Mouse (Mus musculus): ENCODE results near the gene Tgfbr1. TPM values are rescaled to one million over a fixed set of nuclear protein-coding genes. Genes with fewer than 3 reads are reported as not detected.

Gene Tgfbr1
- polyA plus RNA-seq, 1 experiment from 2014 or later = 62.5 TPM

- 95% methylated on average over 3 of the region's 3 CpGs for WGBS
- no peak overlapping the region for H3K4me2 ChIP-seq (replicated peaks; ENCODE audit: low read depth, low read length)
Measured at GRCm38 (mm10) chr4:47422946-47423345, 69.9 kb downstream of the Tgfbr1 start.

GRCm38 (mm10) chr4:47424376-47424775 lies 71.4 kb downstream of the Tgfbr1 start:
- Histone ChIP-seq H3K27me3 (ENCODE audit: control insufficient read depth, insufficient read depth, low read length) (0 out of 2 replicates have a peak, but pooled peaks cover 5% of the 10 kb centered on the region), H3K9ac (ENCODE audit: low read depth, low read length) (no peak overlapping the region), H3K27ac (ENCODE audit: low read depth, low read length) (no peak overlapping the region), H3K4me3 (ENCODE audit: low read length) (no peak overlapping the region), H3K36me3 (ENCODE audit: control insufficient read depth, insufficient read depth, low read length) (no peaks in the 10 kb centered on the region), H3K4me2 (replicated peaks; ENCODE audit: low read depth, low read length) (no peak overlapping the region), H3K4me1 (ENCODE audit: control insufficient read depth, insufficient read depth, low read length) (peaks cover 20% of the 10 kb centered on the region), H3K9me3 (ENCODE audit: control insufficient read depth, low read length) (no peaks in the 10 kb centered on the region)
- peak; percentile 64; the same call in 1 of the 2 replicates for ATAC-seq (ENCODE audit: low FRiP score, low TSS enrichment)
- WGBS = 2% methylated on average over 2 of the region's 2 CpGs

More at GRCm38 (mm10) chr4:47422946-47423345, 69.9 kb downstream of the Tgfbr1 start:
- Histone ChIP-seq H3K4me3 (ENCODE audit: low read length) (no peak overlapping the region), H3K9me3 (ENCODE audit: control insufficient read depth, low read length) (no peaks in the 10 kb centered on the region), H3K9ac (ENCODE audit: low read depth, low read length) (no peak overlapping the region), H3K27me3 (ENCODE audit: control insufficient read depth, insufficient read depth, low read length) (0 out of 2 replicates have a peak, but pooled peaks cover 5% of the 10 kb centered on the region), H3K36me3 (ENCODE audit: control insufficient read depth, insufficient read depth, low read length) (no peaks in the 10 kb centered on the region), H3K4me1 (ENCODE audit: control insufficient read depth, insufficient read depth, low read length) (peaks cover 20% of the 10 kb centered on the region), H3K27ac (ENCODE audit: low read depth, low read length) (no peak overlapping the region)
- no peak for ATAC-seq (ENCODE audit: low FRiP score, low TSS enrichment)

- Histone ChIP-seq H3K27me3 (ENCODE audit: control insufficient read depth, insufficient read depth, low read length) (0 out of 2 replicates have a peak, but pooled peaks cover 5% of the 10 kb centered on the region), H3K9ac (ENCODE audit: low read depth, low read length) (no peak overlapping the region), H3K27ac (ENCODE audit: low read depth, low read length) (no peak overlapping the region), H3K9me3 (ENCODE audit: control insufficient read depth, low read length) (no peaks in the 10 kb centered on the region), H3K4me1 (ENCODE audit: control insufficient read depth, insufficient read depth, low read length) (peaks cover 16% of the 10 kb centered on the region), H3K4me2 (replicated peaks; ENCODE audit: low read depth, low read length) (no peak overlapping the region), H3K4me3 (ENCODE audit: low read length) (no peak overlapping the region), H3K36me3 (ENCODE audit: control insufficient read depth, insufficient read depth, low read length) (no peaks in the 10 kb centered on the region)
- 80% methylated on average over 16 of the region's 16 CpGs for WGBS
- ATAC-seq (ENCODE audit: low FRiP score, low TSS enrichment) = no peak
Measured at GRCm38 (mm10) chr4:47425247-47425830, 72.3 kb downstream of the Tgfbr1 start.

GRCm38 (mm10) chr4:47427606-47428005 lies 74.6 kb downstream of the Tgfbr1 start:
- 71% methylated on average over 3 of the region's 3 CpGs for WGBS
- H3K4me3 ChIP-seq (ENCODE audit: low read length) = no peak overlapping the region
- H3K9ac ChIP-seq (ENCODE audit: low read depth, low read length) = no peak overlapping the region

GRCm38 (mm10) chr4:47430557-47430956 lies 77.5 kb downstream of the Tgfbr1 start:
- Histone ChIP-seq H3K4me3 (ENCODE audit: low read length) (no peak overlapping the region), H3K27me3 (ENCODE audit: control insufficient read depth, insufficient read depth, low read length) (0 out of 2 replicates have a peak, but pooled peaks cover 5% of the 10 kb centered on the region), H3K27ac (ENCODE audit: low read depth, low read length) (no peak overlapping the region), H3K36me3 (ENCODE audit: control insufficient read depth, insufficient read depth, low read length) (no peaks in the 10 kb centered on the region), H3K4me2 (replicated peaks; ENCODE audit: low read depth, low read length) (no peak overlapping the region), H3K9me3 (ENCODE audit: control insufficient read depth, low read length) (no peaks in the 10 kb centered on the region), H3K9ac (ENCODE audit: low read depth, low read length) (no peak overlapping the region), H3K4me1 (ENCODE audit: control insufficient read depth, insufficient read depth, low read length) (no peaks in the 10 kb centered on the region; the same call in 1 of the 2 replicates)
- ATAC-seq (ENCODE audit: low FRiP score, low TSS enrichment) = no peak
- WGBS = 49% methylated on average over 6 of the region's 6 CpGs

More at GRCm38 (mm10) chr4:47427606-47428005, 74.6 kb downstream of the Tgfbr1 start:
- H3K4me1 ChIP-seq (ENCODE audit: control insufficient read depth, insufficient read depth, low read length) = peaks cover 16% of the 10 kb centered on the region
- H3K27ac ChIP-seq (ENCODE audit: low read depth, low read length) = no peak overlapping the region
- H3K4me2 ChIP-seq (replicated peaks; ENCODE audit: low read depth, low read length) = no peak overlapping the region
- no peak for ATAC-seq (ENCODE audit: low FRiP score, low TSS enrichment)
- no peaks in the 10 kb centered on the region for H3K9me3 ChIP-seq (ENCODE audit: control insufficient read depth, low read length)
- H3K27me3 ChIP-seq (ENCODE audit: control insufficient read depth, insufficient read depth, low read length) = 0 out of 2 replicates have a peak, but pooled peaks cover 5% of the 10 kb centered on the region
- no peaks in the 10 kb centered on the region for H3K36me3 ChIP-seq (ENCODE audit: control insufficient read depth, insufficient read depth, low read length)

GRCm38 (mm10) chr4:47431081-47431480 lies 78.1 kb downstream of the Tgfbr1 start:
- no peak overlapping the region for H3K4me2 ChIP-seq (replicated peaks; ENCODE audit: low read depth, low read length)
- H3K27me3 ChIP-seq (ENCODE audit: control insufficient read depth, insufficient read depth, low read length) = 0 out of 2 replicates have a peak, but pooled peaks cover 5% of the 10 kb centered on the region
- H3K27ac ChIP-seq (ENCODE audit: low read depth, low read length) = no peak overlapping the region
- no peak overlapping the region for H3K9ac ChIP-seq (ENCODE audit: low read depth, low read length)
- H3K4me1 ChIP-seq (ENCODE audit: control insufficient read depth, insufficient read depth, low read length) = peaks cover 2% of the 10 kb centered on the region; the same call in 1 of the 2 replicates
- 86% methylated on average over 5 of the region's 5 CpGs for WGBS
- no peaks in the 10 kb centered on the region for H3K9me3 ChIP-seq (ENCODE audit: control insufficient read depth, low read length)
- no peaks in the 10 kb centered on the region for H3K36me3 ChIP-seq (ENCODE audit: control insufficient read depth, insufficient read depth, low read length)
- no peak for ATAC-seq (ENCODE audit: low FRiP score, low TSS enrichment)
- no peak overlapping the region for H3K4me3 ChIP-seq (ENCODE audit: low read length)

- 78% methylated on average over 7 of the region's 7 CpGs for WGBS
- no peaks in the 10 kb centered on the region for H3K9me3 ChIP-seq (ENCODE audit: control insufficient read depth, low read length)
- no peak overlapping the region for H3K9ac ChIP-seq (ENCODE audit: low read depth, low read length)
- no peak overlapping the region for H3K4me2 ChIP-seq (replicated peaks; ENCODE audit: low read depth, low read length)
- peaks cover 2% of the 10 kb centered on the region; the same call in 1 of the 2 replicates for H3K4me1 ChIP-seq (ENCODE audit: control insufficient read depth, insufficient read depth, low read length)
- H3K4me3 ChIP-seq (ENCODE audit: low read length) = no peak overlapping the region
- no peak overlapping the region for H3K27ac ChIP-seq (ENCODE audit: low read depth, low read length)
- ATAC-seq (ENCODE audit: low FRiP score, low TSS enrichment) = no peak
- no peaks in the 10 kb centered on the region for H3K36me3 ChIP-seq (ENCODE audit: control insufficient read depth, insufficient read depth, low read length)
- H3K27me3 ChIP-seq (ENCODE audit: control insufficient read depth, insufficient read depth, low read length) = peaks cover 3% of the 10 kb centered on the region
Measured at GRCm38 (mm10) chr4:47432766-47433165, 79.7 kb downstream of the Tgfbr1 start.

- Histone ChIP-seq H3K27me3 (ENCODE audit: control insufficient read depth, insufficient read depth, low read length) (peaks cover 3% of the 10 kb centered on the region), H3K27ac (ENCODE audit: low read depth, low read length) (no peak overlapping the region), H3K4me3 (ENCODE audit: low read length) (no peak overlapping the region), H3K36me3 (ENCODE audit: control insufficient read depth, insufficient read depth, low read length) (no peaks in the 10 kb centered on the region), H3K4me2 (replicated peaks; ENCODE audit: low read depth, low read length) (no peak overlapping the region), H3K4me1 (ENCODE audit: control insufficient read depth, insufficient read depth, low read length) (peaks cover 2% of the 10 kb centered on the region; the same call in 1 of the 2 replicates), H3K9me3 (ENCODE audit: control insufficient read depth, low read length) (no peaks in the 10 kb centered on the region), H3K9ac (ENCODE audit: low read depth, low read length) (no peak overlapping the region)
- no peak for ATAC-seq (ENCODE audit: low FRiP score, low TSS enrichment)
- 67% methylated on average over 12 of the region's 12 CpGs for WGBS
Measured at GRCm38 (mm10) chr4:47435131-47435530, 82.1 kb downstream of the Tgfbr1 start.

GRCm38 (mm10) chr4:47435566-47436360 lies 82.7 kb downstream of the Tgfbr1 start:
- Histone ChIP-seq H3K36me3 (ENCODE audit: control insufficient read depth, insufficient read depth, low read length) (no peaks in the 10 kb centered on the region), H3K4me1 (ENCODE audit: control insufficient read depth, insufficient read depth, low read length) (peaks cover 2% of the 10 kb centered on the region; the same call in 1 of the 2 replicates), H3K27ac (ENCODE audit: low read depth, low read length) (no peak overlapping the region), H3K4me2 (replicated peaks; ENCODE audit: low read depth, low read length) (no peak overlapping the region), H3K4me3 (ENCODE audit: low read length) (no peak overlapping the region), H3K27me3 (ENCODE audit: control insufficient read depth, insufficient read depth, low read length) (peaks cover 3% of the 10 kb centered on the region), H3K9me3 (ENCODE audit: control insufficient read depth, low read length) (no peaks in the 10 kb centered on the region), H3K9ac (ENCODE audit: low read depth, low read length) (no peak overlapping the region)
- WGBS = 58% methylated on average over 28 of the region's 28 CpGs
- ATAC-seq (ENCODE audit: low FRiP score, low TSS enrichment) = no peak

Data from kidney, embryonic 14.5 days (tissue).